Mouse (Mus musculus): ENCODE measurements around the gene Gm33815. TPM values are rescaled to one million over a fixed set of nuclear protein-coding genes. Genes with fewer than 3 reads are reported as not detected.
"Not testable (repeated sequence)": the region's sequence is repeated elsewhere in the genome, so short reads cannot be mapped to it uniquely, and the experiment has no call there.

The Gm33815 gene
- polyA plus RNA-seq (2015; fragmentation: Nextera tagmentation; extraction: Ambion mirVana): not detected in 2 replicates

GRCm38 (mm10) chrY:69320832-69321231 lies at the start of gene Gm33815:
Gene Gm33815 (plus strand): TSS chrY:69321132.
- H3K27me3 ChIP-seq; H3K36me3 ChIP-seq; ATAC-seq (replicated peaks; ENCODE audit: insufficient number of reproducible peaks, insufficient read depth, low FRiP score, low read depth); H3K9me3 ChIP-seq (replicated peaks); H3K4me3 ChIP-seq; H3K27ac ChIP-seq; H3K9ac ChIP-seq; H3K4me2 ChIP-seq; H3K4me1 ChIP-seq (replicated peaks): not testable (repeated sequence)
- WGBS: no CpG with 5 or more reads among the region's 1 CpGs

Measured in heart, embryonic 15.5 days (tissue).